Mouse (Mus musculus): ENCODE data around the gene Mapk12.

The Mapk12 gene

DNA sequence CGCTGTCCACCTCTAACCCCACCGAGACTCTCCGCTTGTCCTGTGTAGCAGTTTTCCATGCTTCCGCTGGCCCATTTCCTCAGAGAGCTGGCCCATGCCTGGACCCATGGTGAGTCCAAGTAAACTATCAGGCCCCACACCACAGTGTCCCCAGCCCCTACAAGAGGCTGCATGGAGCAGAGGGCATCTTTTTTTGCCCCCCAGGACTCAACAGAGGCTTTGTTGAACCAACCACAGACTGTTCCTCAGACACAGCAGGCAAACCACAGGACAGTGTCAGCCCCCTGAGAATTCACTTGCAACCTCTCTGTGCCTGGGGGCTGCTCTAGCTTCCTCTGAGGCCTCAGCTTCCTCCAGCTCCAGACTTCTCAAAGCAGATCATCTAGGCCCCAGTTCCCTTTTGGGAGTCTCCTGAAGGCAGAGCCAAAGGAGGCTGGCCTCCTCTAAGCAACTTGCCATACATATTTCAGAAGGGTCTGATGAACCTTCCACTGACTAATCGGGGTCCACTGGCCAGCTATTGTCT lies 31.1 kb upstream of the Mapk12 start:
- no peak for DNase-seq (ENCODE audit: low read depth, low spot score)

DNA sequence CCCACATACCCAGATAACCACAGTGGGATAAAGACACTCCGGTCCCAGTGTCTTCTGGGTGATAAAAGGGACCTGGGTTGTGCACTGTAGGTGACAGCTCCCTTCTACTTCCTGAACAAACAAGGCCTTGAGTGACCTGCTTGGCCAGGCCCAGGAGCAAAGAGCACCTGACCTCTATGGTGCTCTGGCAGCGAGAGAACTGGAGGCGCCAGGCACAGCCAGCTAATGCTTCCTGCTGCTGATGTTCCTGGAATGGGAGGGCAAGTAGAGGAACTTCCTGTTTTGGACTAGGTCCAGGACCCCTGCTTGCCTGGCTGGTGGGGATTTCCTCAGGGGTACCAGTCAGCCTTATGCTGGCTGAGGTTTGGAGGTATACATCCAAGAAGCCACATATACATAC lies 29.6 kb upstream of the Mapk12 start:
- DNase-seq (ENCODE audit: low read depth, low spot score): no peak

DNA sequence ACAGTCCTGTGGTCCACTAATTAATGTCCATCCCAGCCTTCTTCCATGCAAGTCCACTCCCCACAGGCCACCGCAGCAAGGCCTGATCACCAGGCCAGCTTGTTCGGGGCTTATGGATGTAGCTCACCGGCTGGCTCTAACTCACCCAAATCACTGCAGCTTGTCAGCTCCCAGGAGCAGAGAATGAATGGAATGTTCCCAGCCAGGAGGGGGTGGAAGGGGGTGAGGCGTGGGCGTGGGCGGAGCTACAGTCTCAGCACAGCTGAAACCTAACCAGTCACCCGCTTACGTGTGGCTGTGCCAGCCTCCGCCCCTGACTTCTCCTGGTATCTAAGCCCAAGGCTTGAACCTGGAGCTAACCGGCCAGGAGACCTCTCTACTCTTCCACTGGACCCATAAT lies 28.9 kb upstream of the Mapk12 start:
- no peak for DNase-seq (ENCODE audit: low read depth, low spot score)

GRCm38 (mm10) chr15:89168922-89169321 lies 28.4 kb upstream of the Mapk12 start:
- DNase-seq (ENCODE audit: low read depth, low spot score): no peak

- DNase-seq (ENCODE audit: low read depth, low spot score): no peak
Measured at GRCm38 (mm10) chr15:89165478-89165877, 25.0 kb upstream of the Mapk12 start.

DNA sequence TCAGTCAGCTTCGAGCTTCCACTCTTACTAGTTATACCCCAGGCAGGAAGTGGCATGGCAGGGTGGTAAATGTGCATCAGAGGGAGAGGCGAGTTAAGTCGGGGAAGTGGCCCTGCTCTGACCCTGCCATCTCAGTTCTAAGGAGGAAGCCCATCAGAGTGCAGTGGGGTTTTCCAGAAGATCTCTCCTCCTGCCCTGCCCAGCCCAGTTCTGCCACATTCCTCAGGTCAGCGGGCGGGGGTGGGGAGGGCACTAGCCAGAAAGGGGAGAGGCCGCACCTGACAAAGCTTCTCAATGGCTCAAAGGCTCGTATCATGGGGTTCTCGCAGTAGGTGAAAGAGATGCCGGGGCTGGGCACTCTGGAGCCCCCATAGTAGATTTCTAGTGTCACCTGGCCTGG lies 20.9 kb upstream of the Mapk12 start:
- DNase-seq (ENCODE audit: low read depth, low spot score): no peak

- DNase-seq (ENCODE audit: low read depth, low spot score): no peak
Measured at GRCm38 (mm10) chr15:89158516-89158915, 18.0 kb upstream of the Mapk12 start.

DNA sequence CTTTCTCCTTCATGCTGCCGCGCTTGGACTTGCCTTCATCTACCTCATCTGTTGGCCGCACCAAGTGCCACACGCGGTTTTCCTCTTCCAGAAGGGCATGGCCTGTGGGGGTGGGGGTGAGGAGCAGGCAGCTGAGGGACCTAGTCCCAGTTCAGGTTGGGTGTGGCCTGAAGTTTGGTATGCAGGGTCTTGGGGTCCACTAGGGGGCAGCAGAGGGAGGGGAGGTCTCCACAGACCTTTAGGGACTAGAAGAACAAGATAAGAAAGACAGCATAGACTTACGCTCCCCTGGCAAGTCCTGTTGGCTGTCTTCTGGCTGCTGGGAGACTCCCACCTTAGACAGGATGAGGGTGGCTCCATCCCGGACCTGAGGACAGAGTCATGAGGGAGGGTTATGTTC lies 17.5 kb upstream of the Mapk12 start:
- no peak for DNase-seq (ENCODE audit: low read depth, low spot score)

- no peak for DNase-seq (ENCODE audit: low read depth, low spot score)
Measured at GRCm38 (mm10) chr15:89152312-89152711, 11.8 kb upstream of the Mapk12 start.

DNA sequence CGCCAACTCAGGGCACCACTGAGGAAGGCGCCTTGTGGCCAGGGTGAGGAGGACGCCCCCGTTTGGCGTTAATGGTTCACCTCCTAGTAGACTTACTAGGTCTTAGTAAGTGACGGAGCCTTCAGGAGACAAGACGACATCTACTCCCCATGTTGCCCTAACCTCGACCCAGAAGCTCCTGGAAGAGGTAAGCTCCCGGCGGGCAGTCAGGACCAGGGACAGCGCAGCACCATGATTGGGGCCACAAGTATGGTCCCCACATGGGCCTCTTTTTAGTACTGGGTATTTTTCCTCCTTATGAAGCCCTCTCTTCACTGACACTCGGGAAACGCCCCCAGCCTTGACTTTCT lies 9.5 kb upstream of the Mapk12 start:
- no peak for DNase-seq (ENCODE audit: low read depth, low spot score)

GRCm38 (mm10) chr15:89149271-89150040 lies 9.0 kb upstream of the Mapk12 start, which contains the start of gene Mapk11:
Gene Mapk11 (minus strand): TSS chr15:89149628.
- DNase-seq (ENCODE audit: low read depth, low spot score): no peak

- no peak for DNase-seq (ENCODE audit: low read depth, low spot score)
Measured at GRCm38 (mm10) chr15:89148496-89149270, 8.2 kb upstream of the Mapk12 start.

GRCm38 (mm10) chr15:89147895-89148294 lies 7.4 kb upstream of the Mapk12 start:
- DNase-seq (ENCODE audit: low read depth, low spot score): no peak

GRCm38 (mm10) chr15:89147456-89147855 lies 7.0 kb upstream of the Mapk12 start:
- DNase-seq (ENCODE audit: low read depth, low spot score): no peak

GRCm38 (mm10) chr15:89147024-89147423 lies 6.5 kb upstream of the Mapk12 start:
- DNase-seq (ENCODE audit: low read depth, low spot score): peak; percentile 58

GRCm38 (mm10) chr15:89146537-89146936 lies 6.0 kb upstream of the Mapk12 start:
- no peak for DNase-seq (ENCODE audit: low read depth, low spot score)

- DNase-seq (ENCODE audit: low read depth, low spot score): no peak
Measured at GRCm38 (mm10) chr15:89145813-89146350, 5.4 kb upstream of the Mapk12 start.

DNA sequence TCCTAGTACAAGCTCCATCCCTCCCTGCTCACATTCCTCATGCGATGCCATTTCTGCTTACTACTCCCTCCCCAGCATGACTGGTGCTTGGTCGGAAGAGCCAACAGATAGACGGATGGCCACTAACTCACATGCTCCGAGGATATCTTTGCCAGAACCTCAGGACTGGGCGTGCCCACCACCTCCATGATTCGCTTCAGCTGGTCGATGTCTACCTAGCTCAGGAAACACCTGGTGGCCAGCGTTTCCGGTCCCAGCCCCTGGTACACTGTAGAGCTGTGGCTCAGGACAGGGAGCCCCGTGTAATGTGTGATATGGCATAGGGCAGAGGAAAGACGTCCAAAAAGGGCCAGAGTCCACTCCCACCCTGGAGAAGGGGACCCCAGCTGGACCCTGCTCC lies 4.5 kb upstream of the Mapk12 start:
- no peak for DNase-seq (ENCODE audit: low read depth, low spot score)

DNA sequence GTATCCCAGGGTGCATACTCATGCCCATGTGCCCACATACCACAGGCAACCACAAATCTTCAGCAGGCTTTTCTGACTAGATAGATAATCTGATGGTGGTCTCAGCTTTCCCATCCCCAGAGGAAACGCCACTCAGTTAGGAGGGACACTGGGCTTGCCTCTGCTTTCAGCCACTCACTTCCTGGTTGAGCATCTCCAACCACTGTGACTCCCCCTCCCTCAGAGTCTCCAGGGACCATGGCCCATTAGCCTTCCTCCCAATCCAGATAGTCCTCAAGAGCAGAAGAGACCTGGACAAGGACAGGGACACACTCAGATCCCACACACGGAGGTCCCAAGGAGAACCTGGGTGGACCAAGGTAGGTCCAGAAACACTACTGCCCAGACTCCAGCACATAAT lies 2.6 kb upstream of the Mapk12 start:
- no peak for DNase-seq (ENCODE audit: low read depth, low spot score)

DNA sequence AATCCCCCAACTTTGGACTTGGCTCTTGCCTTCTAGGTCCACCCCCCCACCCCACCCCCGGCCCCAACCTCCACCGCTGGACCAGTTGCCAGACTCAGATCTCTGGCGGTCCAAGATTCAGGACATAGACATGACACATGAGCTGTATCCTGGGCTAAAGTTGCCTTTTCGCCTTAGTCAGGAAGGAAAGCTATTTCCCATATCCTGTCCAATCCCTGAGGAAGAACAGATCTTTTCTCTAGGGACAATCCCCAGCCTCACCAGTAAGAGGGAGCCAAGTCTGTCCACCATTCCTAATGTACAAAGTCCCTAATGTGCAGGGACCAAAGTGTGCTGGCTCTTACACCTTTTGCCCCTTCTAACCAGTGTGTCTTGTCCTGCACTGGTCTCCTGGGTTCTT lies 1.4 kb upstream of the Mapk12 start:
- DNase-seq (ENCODE audit: low read depth, low spot score): no peak

DNA sequence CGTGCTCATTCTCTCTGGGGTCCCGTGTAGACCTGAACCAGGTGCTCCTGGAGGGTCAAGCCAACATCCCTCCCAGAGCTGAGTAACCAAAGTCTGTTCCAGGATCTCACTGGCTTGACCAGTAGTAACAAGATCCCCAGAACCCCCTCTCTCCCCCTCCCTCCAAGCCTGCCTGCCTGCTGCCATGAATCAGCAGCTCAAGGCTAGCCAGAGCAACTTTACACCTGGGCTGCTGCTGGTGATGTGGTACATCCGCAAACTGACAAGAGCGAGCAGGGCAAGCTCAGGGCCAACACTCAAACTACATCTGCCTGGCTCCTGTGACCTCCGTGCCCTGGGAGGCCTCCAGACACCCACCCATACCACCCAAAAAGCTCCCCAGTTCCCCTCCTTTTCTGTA lies 940 bp upstream of the Mapk12 start:
- no peak for DNase-seq (ENCODE audit: low read depth, low spot score)

GRCm38 (mm10) chr15:89140048-89140658 lies 350 bp downstream of the Mapk12 start:
- no peak for DNase-seq (ENCODE audit: low read depth, low spot score)

All from retina, postnatal 7 days (tissue).